Mouse (Mus musculus): ENCODE results near the gene Gm11127. TPM values are rescaled to one million over a fixed set of nuclear protein-coding genes. Genes with fewer than 3 reads are reported as not detected.
A peak's percentile ranks its signal among the peaks of the same experiment; 100 is the strongest.
"Not testable (repeated sequence)": the region's sequence is repeated elsewhere in the genome, so short reads cannot be mapped to it uniquely, and the experiment has no call there.

Gene Gm11127
- total RNA-seq (2021), result 1 to 10 TPM; 1.1 to 1.5 TPM
- long read RNA-seq, experiment 1, result 0 reads
- long read RNA-seq, experiment 2, result 0 reads

DNA sequence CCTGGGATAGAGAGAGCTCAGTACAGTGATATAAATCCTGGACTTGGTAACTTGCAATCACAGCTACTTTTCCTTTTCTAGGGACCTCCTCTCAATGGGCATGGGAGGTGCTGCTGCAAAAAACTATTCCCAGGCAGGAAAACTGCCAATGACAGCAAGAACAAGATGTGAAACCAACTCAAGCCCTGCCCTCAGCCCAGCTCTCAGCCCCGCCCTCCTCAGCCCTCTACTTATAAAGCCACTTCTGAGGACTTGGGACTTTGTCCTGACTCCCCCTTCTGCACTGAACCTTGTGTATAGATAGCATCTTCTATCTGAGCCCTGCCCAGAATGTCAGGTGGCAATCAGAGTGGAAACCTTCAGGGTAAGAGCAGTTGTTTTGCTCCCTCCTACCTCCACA lies at the start of gene Gm11127:
Gene Gm11127 (minus strand): TSS at position 10 of the 400 bp plus-strand sequence.
- H3K27ac ChIP-seq; DNase-seq (ENCODE audit: extremely low spot score in 1 of 2, low spot score in 2 of 2); intact Hi-C loops (cut with DNase I); H3K4me3 ChIP-seq: not testable (repeated sequence)

DNA sequence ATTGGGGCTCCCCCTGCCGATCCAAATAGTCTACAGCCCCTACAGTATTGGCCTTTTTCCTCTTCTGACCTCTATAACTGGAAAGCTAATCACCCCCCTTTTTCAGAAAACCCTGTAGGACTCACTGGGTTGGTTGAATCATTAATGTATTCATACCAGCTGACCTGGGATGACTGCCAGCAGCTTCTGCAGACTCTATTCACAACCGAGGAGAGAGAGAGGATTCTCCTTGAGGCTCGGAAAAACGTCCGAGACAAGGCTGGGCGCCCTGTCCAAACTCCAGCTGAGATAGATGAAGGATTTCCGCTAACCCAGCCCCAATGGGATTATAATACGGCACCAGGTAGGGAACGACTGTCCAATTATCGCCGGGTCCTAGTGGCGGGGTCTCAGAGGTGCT lies 43.9 kb upstream of the Gm11127 start:
- DNase-seq (ENCODE audit: extremely low spot score in 1 of 2, low spot score in 2 of 2); H3K27ac ChIP-seq; intact Hi-C loops (cut with DNase I); H3K4me3 ChIP-seq: not testable (repeated sequence)

GRCm38 (mm10) chr17:36099603-36100002 lies 41.4 kb upstream of the Gm11127 start:
- H3K27ac ChIP-seq; DNase-seq (ENCODE audit: extremely low spot score in 1 of 2, low spot score in 2 of 2); intact Hi-C loops (cut with DNase I); H3K4me3 ChIP-seq: not testable (repeated sequence)

GRCm38 (mm10) chr17:36093936-36094335 lies 35.8 kb upstream of the Gm11127 start:
- Histone ChIP-seq H3K4me3 (no peak overlapping the region), H3K27ac (no peak overlapping the region)
- DNase-seq (ENCODE audit: extremely low spot score in 1 of 2, low spot score in 2 of 2), result no peak
- no peak for TF ChIP-seq CTCF (IDR thresholded peaks at IDR 0.05)
- intact Hi-C loops (cut with DNase I), result no loop called here

DNA sequence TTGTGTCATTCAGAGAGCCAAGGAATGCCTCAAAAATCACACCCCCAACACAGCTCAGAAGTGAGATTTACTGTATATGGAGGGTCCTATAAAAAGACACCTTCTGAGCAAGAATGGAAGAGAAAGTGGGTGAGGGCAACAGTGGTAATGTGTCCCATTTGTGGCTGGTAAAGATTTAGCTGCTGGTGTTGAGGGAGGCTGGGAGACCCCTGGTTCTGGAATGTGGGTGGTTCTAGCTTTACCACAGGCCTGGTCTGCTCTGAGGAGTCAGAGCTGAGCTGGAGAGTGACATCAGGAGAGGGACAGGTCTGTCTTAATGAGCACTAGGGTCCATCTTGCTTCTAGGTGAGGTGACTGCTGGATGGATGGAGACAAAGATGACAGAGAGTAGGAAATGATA lies 34.3 kb upstream of the Gm11127 start:
- DNase-seq (ENCODE audit: extremely low spot score in 1 of 2, low spot score in 2 of 2); H3K4me3 ChIP-seq; H3K27ac ChIP-seq; intact Hi-C loops (cut with DNase I): not testable (repeated sequence)

DNA sequence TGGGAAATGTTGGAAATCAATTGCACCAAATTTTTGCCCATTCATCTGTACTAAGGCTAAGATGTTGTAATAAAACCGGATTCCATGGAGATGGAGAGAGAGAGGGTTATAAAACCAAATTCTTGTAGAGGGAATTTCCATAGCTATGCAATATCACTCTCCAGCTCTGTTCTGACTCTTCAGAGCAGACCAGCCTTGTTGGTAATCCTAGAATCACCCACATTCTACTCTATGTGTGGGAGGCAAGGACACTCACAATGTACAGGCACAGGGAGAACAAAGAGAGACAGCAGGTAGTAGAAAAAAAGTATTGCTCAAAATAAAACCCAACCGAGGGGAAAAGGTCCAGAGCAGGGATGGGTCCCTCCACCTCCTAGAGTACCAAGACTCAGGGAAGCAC lies 33.8 kb upstream of the Gm11127 start:
- H3K4me3 ChIP-seq; DNase-seq (ENCODE audit: extremely low spot score in 1 of 2, low spot score in 2 of 2); intact Hi-C loops (cut with DNase I); H3K27ac ChIP-seq: not testable (repeated sequence)

DNA sequence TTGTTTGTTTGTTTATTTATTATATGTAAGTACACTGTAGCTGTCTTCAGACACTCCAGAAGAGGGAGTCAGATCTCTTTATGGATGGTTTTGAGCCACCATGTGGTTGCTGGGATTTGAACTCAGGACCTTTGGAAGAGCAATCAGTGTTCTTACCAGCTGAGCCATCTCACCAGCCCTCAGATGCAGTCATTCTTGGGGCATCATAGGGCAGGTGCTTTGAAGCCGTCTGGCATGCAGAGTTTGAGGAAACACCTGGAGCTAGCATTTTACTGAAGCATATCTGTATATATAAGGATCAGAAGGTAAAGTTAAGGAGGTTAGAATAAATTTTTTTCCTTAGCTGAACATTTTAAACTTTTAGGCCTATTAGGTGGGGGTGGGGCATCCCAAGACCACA lies 27.8 kb upstream of the Gm11127 start:
- intact Hi-C loops (cut with DNase I); H3K27ac ChIP-seq; DNase-seq (ENCODE audit: extremely low spot score in 1 of 2, low spot score in 2 of 2); H3K4me3 ChIP-seq: not testable (repeated sequence)

DNA sequence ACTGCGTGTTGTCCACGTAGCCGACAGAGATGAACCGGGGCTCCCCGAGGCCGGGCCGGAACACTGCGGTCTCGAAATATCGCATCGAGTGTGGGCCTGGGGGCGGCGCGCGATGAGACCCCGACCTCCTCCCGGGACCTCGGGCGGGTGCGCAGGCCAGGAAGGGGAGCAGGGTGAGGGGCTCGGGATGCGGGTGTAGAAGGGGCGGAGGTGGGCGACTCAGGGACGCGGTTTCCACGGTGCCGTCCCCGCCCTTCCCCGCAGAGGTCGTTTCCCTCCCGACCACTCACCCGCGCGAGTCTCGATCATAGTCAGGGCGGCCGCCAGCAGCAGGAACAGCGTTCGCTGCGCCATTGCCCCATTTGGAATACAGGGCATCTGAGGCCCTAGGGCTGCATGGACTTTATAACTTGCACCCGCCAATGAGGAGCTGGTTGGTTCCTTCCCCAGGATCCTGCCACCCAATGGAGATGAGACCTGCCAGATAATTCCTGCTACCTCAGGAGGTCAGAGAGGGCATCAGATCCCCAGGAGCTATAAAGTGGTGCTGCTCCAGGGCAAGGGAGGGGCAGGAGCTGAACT lies 25.8 kb upstream of the Gm11127 start:
- no peak for TF ChIP-seq CTCF (IDR thresholded peaks at IDR 0.05)
- peak in 1 of 2 experiments; percentile 13 for DNase-seq (ENCODE audit: extremely low spot score in 1 of 2, low spot score in 2 of 2)
- intact Hi-C loops (cut with DNase I), result no loop called here
- Histone ChIP-seq H3K27ac (no peak overlapping the region), H3K4me3 (peak overlapping the region; percentile 50)

DNA sequence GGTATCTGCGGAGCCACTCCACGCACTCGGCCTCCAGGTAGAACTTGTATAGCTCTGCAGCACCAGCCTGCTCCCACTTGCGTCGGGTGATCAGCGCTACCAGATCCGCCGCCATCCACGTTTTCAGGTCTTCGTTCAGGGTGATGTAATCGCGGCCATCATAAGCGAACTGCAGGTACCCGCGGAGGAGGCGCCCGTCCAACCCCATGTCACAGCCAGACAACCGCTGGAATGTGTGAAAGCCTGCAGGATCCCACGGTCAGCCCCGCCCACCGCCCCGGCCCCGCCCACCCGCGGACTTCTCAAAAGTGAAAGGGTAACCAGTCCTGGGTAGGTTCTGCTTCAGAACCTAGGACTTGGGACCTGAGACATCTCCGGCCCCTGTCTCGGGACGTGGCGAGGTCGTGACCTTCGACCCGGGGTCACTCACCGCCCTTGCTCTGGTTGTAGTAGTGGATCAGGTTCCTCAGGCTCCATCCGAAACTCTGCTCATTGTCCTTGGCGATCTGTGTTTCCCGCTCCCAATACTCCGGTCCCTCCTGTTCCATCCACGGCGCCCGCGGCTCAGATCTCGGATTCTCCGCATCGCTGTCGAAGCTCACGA lies 25.2 kb upstream of the Gm11127 start:
- no peak overlapping the region for H3K27ac ChIP-seq
- DNase-seq (ENCODE audit: extremely low spot score in 1 of 2, low spot score in 2 of 2), result peak in 1 of 2 experiments; percentile 32
- no peak for TF ChIP-seq CTCF (IDR thresholded peaks at IDR 0.05)
- intact Hi-C loops (cut with DNase I), result no loop called here
- H3K4me3 ChIP-seq, result peak overlapping the region; percentile 50

GRCm38 (mm10) chr17:36082519-36083232 lies 24.5 kb upstream of the Gm11127 start:
- H3K4me3 ChIP-seq, result peak overlapping the region; percentile 50
- DNase-seq (ENCODE audit: extremely low spot score in 1 of 2, low spot score in 2 of 2), result peak in 1 of 2 experiments; percentile 20
- intact Hi-C loops (cut with DNase I); H3K27ac ChIP-seq: not testable (repeated sequence)

GRCm38 (mm10) chr17:36081901-36082300 lies 23.7 kb upstream of the Gm11127 start:
- DNase-seq (ENCODE audit: extremely low spot score in 1 of 2, low spot score in 2 of 2); H3K27ac ChIP-seq; H3K4me3 ChIP-seq; intact Hi-C loops (cut with DNase I): not testable (repeated sequence)

DNA sequence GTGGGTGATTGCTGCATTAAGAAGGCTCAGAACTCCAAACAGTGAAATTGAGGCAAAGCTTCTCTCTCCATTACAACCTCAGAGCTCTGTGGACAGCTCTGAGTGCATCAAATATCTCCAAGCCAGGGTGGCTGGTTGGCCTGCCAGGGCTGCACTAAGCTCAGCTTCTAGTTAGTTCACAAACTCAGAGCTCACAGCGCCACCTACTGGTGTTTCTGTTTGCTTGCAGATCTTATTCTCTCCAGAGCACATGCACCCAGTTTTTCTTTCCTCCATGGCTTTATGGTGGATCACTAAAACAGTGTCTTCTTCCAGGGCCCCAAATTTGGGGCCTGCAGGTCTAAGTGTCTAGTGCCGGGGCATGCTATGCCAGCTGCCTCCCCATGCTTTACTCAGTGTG lies 2.7 kb upstream of the Gm11127 start:
- Histone ChIP-seq H3K27ac (no peak overlapping the region), H3K4me3 (no peak overlapping the region)
- TF ChIP-seq CTCF (IDR thresholded peaks at IDR 0.05), result peak; percentile 88
- intact Hi-C loops (cut with DNase I), result loop anchor here (1.0 to 10.0 kb wide), 3 partner anchors 74 to 130 kb away; no protein-coding TSS in a partner anchor
- DNase-seq (ENCODE audit: extremely low spot score in 1 of 2, low spot score in 2 of 2), result peak; percentile 83 to 87

DNA sequence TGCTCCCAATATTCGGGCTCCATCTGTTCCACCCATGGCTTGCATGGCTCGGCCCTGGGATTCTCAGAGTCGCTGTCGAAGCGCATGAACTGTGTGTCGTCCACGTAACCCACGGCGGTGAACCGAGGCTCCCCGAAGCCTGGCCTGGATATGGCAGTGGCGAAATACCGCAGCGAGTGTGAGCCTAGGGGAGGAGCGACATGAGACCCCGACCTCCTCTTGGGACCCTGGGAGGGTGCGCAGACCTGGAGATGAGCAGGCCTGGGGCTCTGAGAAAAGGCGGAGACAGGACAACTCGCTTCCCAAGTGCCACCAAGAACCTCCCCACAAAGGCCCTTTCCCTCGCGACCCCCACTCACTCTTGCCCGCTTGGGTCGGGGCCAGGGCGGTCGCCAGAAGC lies 244 bp downstream of the Gm11127 start:
- DNase-seq (ENCODE audit: extremely low spot score in 1 of 2, low spot score in 2 of 2); intact Hi-C loops (cut with DNase I); H3K4me3 ChIP-seq; H3K27ac ChIP-seq: not testable (repeated sequence)

All from left cerebral cortex, adult 2 months (tissue).